Mouse (Mus musculus): ENCODE data around the gene Fcgr3. TPM values are rescaled to one million over a fixed set of nuclear protein-coding genes. Genes with fewer than 3 reads are reported as not detected.

Gene Fcgr3
- polyA plus RNA-seq, 1 experiment from 2014 or later = 5.6 TPM

Small RNAs within 50 kb of the gene (microRNA-seq; reads per million reads assigned to microRNA genes)
- not detected for gene Gm27552
- gene Gm27844 = not detected
- gene Mir6546 = 6.0 reads per million, percentile 14 among the genes with 10 or more reads in this experiment

Other genes with a start within 250 kb of the Fcgr3 start
- gene Atf6, start 197.2 kb downstream of the Fcgr3 start, polyA plus RNA-seq (2014; fragmentation: Nextera tagmentation; extraction: Ambion mirVana) = 10.7 and 11.9 TPM in 2 replicates
- 0.56 TPM in 1 of 2 replicates, not detected in the other for gene Gm26620, start 179.9 kb downstream of the Fcgr3 start, polyA plus RNA-seq (2014; fragmentation: Nextera tagmentation; extraction: Ambion mirVana)
- gene Dusp12, start 179.4 kb downstream of the Fcgr3 start, polyA plus RNA-seq (2014; fragmentation: Nextera tagmentation; extraction: Ambion mirVana) = 32.9 and 37.4 TPM in 2 replicates
- 0.29 TPM in 1 of 2 replicates, not detected in the other for gene Fcrlb, start 152.0 kb downstream of the Fcgr3 start, polyA plus RNA-seq (2014; fragmentation: Nextera tagmentation; extraction: Ambion mirVana)
- gene Fcrla, start 137.4 kb downstream of the Fcgr3 start, polyA plus RNA-seq (2014; fragmentation: Nextera tagmentation; extraction: Ambion mirVana) = not detected in 2 replicates
- gene Fcgr2b, start 88.4 kb downstream of the Fcgr3 start, polyA plus RNA-seq (2014; fragmentation: Nextera tagmentation; extraction: Ambion mirVana) = 0.16 TPM in 1 of 2 replicates, not detected in the other
- gene Fcgr4, start 46.0 kb downstream of the Fcgr3 start, polyA plus RNA-seq (2014; fragmentation: Nextera tagmentation; extraction: Ambion mirVana) = 0.19 and 0.26 TPM in 2 replicates
- 2.2 and 2.8 TPM in 2 replicates for gene Cfap126, start 49.0 kb upstream of the Fcgr3 start, polyA plus RNA-seq (2014; fragmentation: Nextera tagmentation; extraction: Ambion mirVana)
- 280 and 291 TPM in 2 replicates for gene Sdhc, start 85.7 kb upstream of the Fcgr3 start, polyA plus RNA-seq (2014; fragmentation: Nextera tagmentation; extraction: Ambion mirVana)
- 2.9 and 4.2 TPM in 2 replicates for gene Mpz, start 85.8 kb upstream of the Fcgr3 start, polyA plus RNA-seq (2014; fragmentation: Nextera tagmentation; extraction: Ambion mirVana)
- gene Pcp4l1, start 131.3 kb upstream of the Fcgr3 start, polyA plus RNA-seq (2014; fragmentation: Nextera tagmentation; extraction: Ambion mirVana) = 3.8 and 4.8 TPM in 2 replicates
- gene Nr1i3, start 149.0 kb upstream of the Fcgr3 start, polyA plus RNA-seq (2014; fragmentation: Nextera tagmentation; extraction: Ambion mirVana) = 0.23 TPM in 1 of 2 replicates, not detected in the other
- gene Tomm40l, start 157.6 kb upstream of the Fcgr3 start, polyA plus RNA-seq (2014; fragmentation: Nextera tagmentation; extraction: Ambion mirVana) = 24.8 and 36.6 TPM in 2 replicates
- 4.6 and 4.9 TPM in 2 replicates for gene Apoa2, start 160.1 kb upstream of the Fcgr3 start, polyA plus RNA-seq (2014; fragmentation: Nextera tagmentation; extraction: Ambion mirVana)
- gene Fcer1g, start 169.4 kb upstream of the Fcgr3 start, polyA plus RNA-seq (2014; fragmentation: Nextera tagmentation; extraction: Ambion mirVana) = 14.4 and 15.0 TPM in 2 replicates
- 4.7 and 5.0 TPM in 2 replicates for gene Adamts4, start 185.5 kb upstream of the Fcgr3 start, polyA plus RNA-seq (2014; fragmentation: Nextera tagmentation; extraction: Ambion mirVana)
- gene Ndufs2, start 186.5 kb upstream of the Fcgr3 start, polyA plus RNA-seq (2014; fragmentation: Nextera tagmentation; extraction: Ambion mirVana) = 242 and 286 TPM in 2 replicates
- gene B4galt3, start 205.4 kb upstream of the Fcgr3 start, polyA plus RNA-seq (2014; fragmentation: Nextera tagmentation; extraction: Ambion mirVana) = 67.4 and 70.6 TPM in 2 replicates
- gene Ppox, start 216.3 kb upstream of the Fcgr3 start, polyA plus RNA-seq (2014; fragmentation: Nextera tagmentation; extraction: Ambion mirVana) = 55.6 and 65.3 TPM in 2 replicates
- gene Usp21, start 223.1 kb upstream of the Fcgr3 start, polyA plus RNA-seq (2014; fragmentation: Nextera tagmentation; extraction: Ambion mirVana) = 90.3 and 104 TPM in 2 replicates
- 102 and 103 TPM in 2 replicates for gene Ufc1, start 230.1 kb upstream of the Fcgr3 start, polyA plus RNA-seq (2014; fragmentation: Nextera tagmentation; extraction: Ambion mirVana)

Measured in neural tube, embryonic 11.5 days (tissue).